Mouse (Mus musculus) small intestine, adult 2 months (tissue): ENCODE data around the gene Rnf150.

Experiments used
- CTCF ChIP-seq: fragments of 200-500 bp; IDR thresholded peaks from 2 replicates; pipeline ENCODE4 v1.5.1; 2012; ENCODE audit warnings: low read depth, mild to moderate bottlenecking, control low read depth, inconsistent platforms, low read length, moderate library complexity, mixed read lengths; ENCODE audit not compliant: insufficient replicate concordance, insufficient read length; ENCODE audit errors: extremely low read depth
- POLR2A ChIP-seq: fragments of 200-500 bp; IDR thresholded peaks from 2 replicates; pipeline ENCODE4 v1.6.1; 2012; ENCODE audit warnings: low read depth, mild to moderate bottlenecking, control low read depth, inconsistent platforms, low read length, moderate library complexity

DNA sequence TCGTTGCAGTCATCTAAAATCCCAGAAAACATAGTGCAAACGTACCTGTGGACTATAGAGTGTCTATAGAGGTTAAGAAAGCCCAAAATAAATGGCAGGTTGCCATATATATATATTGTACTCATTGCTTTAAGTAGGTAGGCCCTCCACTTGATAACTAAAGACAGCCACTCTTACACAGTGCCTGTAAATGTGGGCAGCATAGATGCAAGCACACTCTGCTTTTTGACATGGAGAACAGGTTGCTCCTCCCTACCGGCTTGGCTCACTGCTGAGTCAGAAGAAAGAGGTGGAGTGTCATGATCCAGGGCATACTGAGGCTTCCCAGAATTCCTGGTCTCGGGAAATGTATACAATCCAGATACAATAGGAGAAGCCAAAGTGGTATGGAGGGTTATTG, 37.8 kb downstream of the Rnf150 start:
- no peak for TF ChIP-seq CTCF
- no peak for TF ChIP-seq POLR2A
